Mouse (Mus musculus) hindbrain, postnatal 0 days (tissue): Measurements from ENCODE around the gene Sf3b2. TPM values are rescaled to one million over a fixed set of nuclear protein-coding genes. Genes with fewer than 3 reads are reported as not detected.

Experiments used
- ATAC-seq: fragments of 200-750 bp; cut with Nextera tagmentation; 2 replicates; pipeline ENCODE4 v1.8.0; 2017; ENCODE audit warnings: mild to moderate bottlenecking, moderate TSS enrichment, moderate library complexity
- DNase-seq: peaks from one replicate; pipeline ENCODE4 v3.0.0-alpha.2; 2015; ENCODE audit warnings: low spot score
- H3K27ac ChIP-seq: fragments of 300-500 bp; sonication (generic); 2 replicates; pipeline ENCODE4 v1.5.1; 2014; ENCODE audit warnings: mild to moderate bottlenecking
- H3K27me3 ChIP-seq: fragments of 300-500 bp; sonication (generic); 2 replicates; pipeline ENCODE4 v1.6.1; 2014; ENCODE audit warnings: low read length, mixed read lengths; ENCODE audit not compliant: insufficient read depth
- H3K36me3 ChIP-seq: fragments of 300-500 bp; sonication (generic); 2 replicates; pipeline ENCODE4 v1.6.1; 2014; ENCODE audit warnings: low read length, mixed read lengths; ENCODE audit not compliant: insufficient read depth
- H3K4me1 ChIP-seq: fragments of 300-500 bp; sonication (generic); 2 replicates; pipeline ENCODE4 v1.6.1; 2014; ENCODE audit warnings: antibody characterized with exemption, low read length, mixed read lengths; ENCODE audit not compliant: insufficient read depth
- H3K4me2 ChIP-seq: fragments of 300-500 bp; sonication (generic); 2 replicates; pipeline ENCODE4 v1.6.1; 2014; ENCODE audit warnings: low read depth, mild to moderate bottlenecking, low read length, moderate library complexity, mixed read lengths
- H3K4me3 ChIP-seq: fragments of 300-500 bp; sonication (generic); 2 replicates; pipeline ENCODE4 v1.5.1; 2014; ENCODE audit warnings: low read length
- H3K9ac ChIP-seq: fragments of 300-500 bp; sonication (generic); replicated peaks from 2 replicates; pipeline ENCODE4 v1.6.1; 2014; ENCODE audit warnings: mild to moderate bottlenecking, low read length, moderate library complexity, mixed read lengths
- H3K9me3 ChIP-seq: fragments of 300-500 bp; sonication (generic); 2 replicates; pipeline ENCODE4 v1.6.1; 2016; ENCODE audit warnings: low read length, mixed read lengths
- CTCF ChIP-seq: IDR thresholded peaks from 2 replicates; pipeline ENCODE4 v1.5.1; 2016; ENCODE audit warnings: antibody characterized with exemption, control low read depth, low read depth
- WGBS: fragments of 180-500 bp; shearing (Covaris S2); extraction: QIAGEN DNeasy Blood & Tissue Kit; methylation state at CpG from one replicate; pipeline ENCODE4 v1.1.7; 2014; 5-methylcytosine and 5-hydroxymethylcytosine counted together
- polyA plus RNA-seq: library from polyadenylated mRNA; unstranded; fragments of >200 nt; fragmentation: Nextera tagmentation; extraction: Ambion mirVana; gene quantifications from 2 replicates; pipeline ENCODE4 v1.2.1, GENCODE M21; 2015
- total RNA-seq: library from RNA; depleted of rRNA; stranded (reverse); fragments of >200 nt; gene quantifications from 2 replicates; pipeline ENCODE4 v1.2.3, GENCODE M21; 2014

The Sf3b2 gene
- total and polyA plus RNA-seq, 2 experiments from 2014 or later: 266 to 322 TPM

DNA sequence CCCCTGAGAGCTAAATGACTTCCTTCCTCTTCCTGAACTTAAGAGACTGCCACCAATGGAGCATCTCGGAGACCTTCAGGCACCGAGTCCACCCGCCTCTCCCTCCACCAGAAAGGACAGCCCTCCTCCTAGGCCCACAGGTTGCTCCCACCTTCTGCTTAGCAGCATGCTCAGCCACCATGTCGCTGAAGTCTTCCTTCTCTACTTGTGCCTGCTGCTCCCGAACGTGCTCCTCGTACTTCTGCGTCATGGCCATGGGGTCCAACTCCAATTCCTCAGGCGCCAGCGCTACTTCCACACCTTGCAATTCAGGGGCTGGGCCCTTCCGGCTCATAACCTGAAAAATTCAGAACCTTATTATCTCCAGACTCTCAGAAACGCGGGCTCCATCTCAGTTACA, 20.6 kb downstream of the Sf3b2 start:
- Histone ChIP-seq H3K4me1 (peaks cover 17% of the 10 kb centered on the region), H3K4me2 (no peak overlapping the region), H3K27ac (no peak overlapping the region), H3K27me3 (no peaks in the 10 kb centered on the region), H3K9ac (no peak overlapping the region), H3K9me3 (no peaks in the 10 kb centered on the region), H3K36me3 (peaks cover 29% of the 10 kb centered on the region), H3K4me3 (no peak overlapping the region)
- DNase-seq (no peak), ATAC-seq (no peak)
- no peak for TF ChIP-seq CTCF
- 94% methylated on average over 12 of the region's 13 CpGs for WGBS

DNA sequence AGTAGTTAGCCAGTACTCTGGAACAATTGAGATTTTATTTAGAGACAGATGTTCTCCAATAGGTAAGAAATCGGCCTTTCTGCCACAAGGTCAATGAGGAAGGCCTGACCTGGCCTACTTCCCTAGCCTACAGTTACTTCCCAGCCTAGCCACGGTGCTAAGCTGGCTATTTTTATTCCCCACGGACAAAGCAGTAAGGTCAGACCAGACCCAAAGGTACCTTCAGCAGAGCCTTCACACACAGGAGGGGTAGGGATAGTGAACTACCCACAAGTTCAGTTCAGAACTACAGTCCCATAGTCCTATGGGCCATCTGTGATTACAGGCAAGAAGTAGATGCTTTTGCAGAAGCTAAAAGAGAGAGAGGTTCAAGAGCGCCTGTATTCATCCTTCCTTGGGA, 21.3 kb downstream of the Sf3b2 start:
- H3K4me2 ChIP-seq: no peak overlapping the region
- peaks cover 17% of the 10 kb centered on the region for H3K4me1 ChIP-seq
- ATAC-seq: no peak
- no peaks in the 10 kb centered on the region for H3K9me3 ChIP-seq
- peaks cover 26% of the 10 kb centered on the region for H3K36me3 ChIP-seq
- H3K27ac ChIP-seq: peak overlapping the region; percentile 91
- H3K4me3 ChIP-seq: no peak overlapping the region
- no peak for DNase-seq
- no peak overlapping the region for H3K9ac ChIP-seq
- H3K27me3 ChIP-seq: no peaks in the 10 kb centered on the region
- 76% methylated on average over 4 of the region's 4 CpGs for WGBS
- TF ChIP-seq CTCF: no peak

DNA sequence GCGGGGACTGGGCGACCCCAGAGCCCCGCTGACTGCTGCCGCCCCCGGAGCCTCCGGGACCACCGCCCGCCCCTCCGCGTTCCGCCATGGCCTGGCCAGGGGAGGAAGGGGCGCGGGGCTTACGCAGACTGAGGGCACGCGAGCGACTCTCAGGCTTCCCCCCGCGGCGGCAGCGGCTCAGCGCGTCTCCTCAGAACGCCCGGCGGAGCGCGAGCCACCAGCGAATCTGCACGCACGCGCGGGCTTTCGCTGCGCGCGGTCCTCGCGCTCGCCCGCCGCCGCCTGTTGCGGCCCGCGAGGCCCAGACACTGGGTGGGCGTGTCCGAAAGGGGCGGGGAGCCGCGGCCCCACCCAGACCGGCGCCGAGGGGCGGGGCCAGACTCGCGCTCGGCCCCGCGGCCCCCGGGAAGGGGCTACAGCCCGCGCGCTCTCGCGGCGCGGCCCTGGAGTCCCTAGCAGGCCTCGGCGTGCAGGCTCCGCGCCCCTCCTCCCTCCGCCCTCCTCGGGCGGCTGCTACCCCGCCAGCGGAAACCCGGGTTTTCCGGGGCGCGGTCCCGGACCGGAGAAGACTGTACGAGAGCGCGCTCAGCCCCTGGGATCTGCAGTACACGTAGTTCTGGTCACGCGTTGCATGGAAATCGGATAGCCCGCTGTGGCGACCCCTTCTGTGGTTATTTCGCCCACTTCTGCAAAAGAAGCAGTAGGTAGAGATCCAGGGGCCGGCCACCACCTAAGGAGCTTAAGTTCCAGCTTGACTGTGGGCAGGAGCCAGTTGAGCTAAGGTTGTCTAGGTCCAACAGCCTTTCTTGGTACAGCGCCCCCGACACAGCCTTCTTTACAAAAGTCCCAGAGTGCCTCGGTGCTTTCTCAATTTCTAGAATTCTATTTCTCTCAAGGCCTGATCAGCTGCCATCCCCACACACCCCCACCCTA, 22.2 kb downstream of the Sf3b2 start, which contains the start of gene Pacs1:
Gene Pacs1, minus strand, starts transcription at position 319 of the 933 bp plus-strand sequence.
- Histone ChIP-seq H3K27ac (peak within 1 kb of the TSS; percentile 91), H3K36me3 (peaks cover 18% of the 10 kb centered on the region; the same call in 1 of the 2 replicates), H3K4me2 (peak within 1 kb of the TSS; percentile 89), H3K4me1 (peaks cover 17% of the 10 kb centered on the region), H3K27me3 (no peaks in the 10 kb centered on the region), H3K9me3 (no peaks in the 10 kb centered on the region), H3K4me3 (peak within 1 kb of the TSS; percentile 95), H3K9ac (peak within 1 kb of the TSS; percentile 96)
- under 1% methylated on average over 63 of the region's 97 CpGs for WGBS
- no peak for TF ChIP-seq CTCF
- ATAC-seq (peak; percentile 93), DNase-seq (peak; percentile 96)

DNA sequence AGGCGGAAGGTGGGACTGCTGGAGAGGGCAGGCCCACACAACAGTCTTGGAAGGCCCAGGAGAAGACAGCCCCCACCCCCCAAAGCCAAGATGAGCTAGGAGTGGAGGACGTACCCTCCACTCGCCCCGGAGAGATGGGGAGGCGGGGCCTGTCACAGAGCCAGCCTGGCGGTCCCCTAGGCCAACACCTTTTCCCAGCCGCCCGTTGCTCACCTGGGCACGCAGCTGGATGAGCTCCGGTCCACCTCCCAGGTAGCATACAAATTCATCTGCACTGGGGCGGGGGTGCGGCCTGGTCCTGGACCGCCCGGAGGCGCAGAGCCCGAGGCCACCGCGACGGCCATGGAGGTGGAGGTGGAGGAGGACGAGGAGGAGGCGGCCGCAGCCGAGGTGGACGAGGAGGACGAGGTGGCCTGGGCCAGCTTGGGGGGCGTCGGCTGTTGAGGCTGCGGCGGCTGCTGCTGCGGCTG, 22.9 kb downstream of the Sf3b2 start:
- Histone ChIP-seq H3K27me3 (no peaks in the 10 kb centered on the region), H3K27ac (peak overlapping the region; percentile 91), H3K9me3 (no peaks in the 10 kb centered on the region), H3K4me1 (peaks cover 17% of the 10 kb centered on the region), H3K36me3 (peaks cover 12% of the 10 kb centered on the region; the same call in 1 of the 2 replicates), H3K4me3 (peak overlapping the region; percentile 95), H3K4me2 (peak overlapping the region; percentile 89), H3K9ac (peak overlapping the region; percentile 96)
- peak; percentile 56 for ATAC-seq
- 0% methylated on average over 19 of the region's 30 CpGs for WGBS
- TF ChIP-seq CTCF: no peak
- peak; percentile 55 for DNase-seq

DNA sequence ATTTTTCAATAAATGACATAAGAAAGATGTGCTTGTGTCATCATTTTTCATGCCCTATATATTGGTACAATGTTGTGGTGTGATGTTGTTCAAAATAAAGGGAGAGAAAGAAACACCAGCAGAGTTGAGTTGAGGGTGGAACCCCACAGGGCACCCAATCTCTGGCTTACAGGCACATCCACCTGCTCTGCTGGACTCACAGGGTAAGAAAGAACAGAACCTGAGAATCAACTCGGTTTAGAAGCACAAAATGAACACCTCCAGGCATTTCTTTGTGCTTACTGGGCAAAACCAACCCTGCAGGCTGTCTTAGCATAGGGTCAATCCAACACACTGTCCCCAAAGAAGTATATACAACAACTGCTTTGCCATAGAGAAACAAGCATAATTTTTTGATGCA, 23.8 kb downstream of the Sf3b2 start:
- H3K4me3 ChIP-seq: peak overlapping the region; percentile 95
- no peaks in the 10 kb centered on the region for H3K9me3 ChIP-seq
- H3K36me3 ChIP-seq: peaks cover 9% of the 10 kb centered on the region; the same call in 1 of the 2 replicates
- peak overlapping the region; percentile 89 for H3K4me2 ChIP-seq
- DNase-seq (no peak), ATAC-seq (no peak)
- no peaks in the 10 kb centered on the region for H3K27me3 ChIP-seq
- H3K4me1 ChIP-seq: peaks cover 17% of the 10 kb centered on the region
- no peak overlapping the region for H3K27ac ChIP-seq
- TF ChIP-seq CTCF: no peak
- H3K9ac ChIP-seq: no peak overlapping the region
- 46% methylated on average over 1 of the region's 1 CpGs for WGBS

DNA sequence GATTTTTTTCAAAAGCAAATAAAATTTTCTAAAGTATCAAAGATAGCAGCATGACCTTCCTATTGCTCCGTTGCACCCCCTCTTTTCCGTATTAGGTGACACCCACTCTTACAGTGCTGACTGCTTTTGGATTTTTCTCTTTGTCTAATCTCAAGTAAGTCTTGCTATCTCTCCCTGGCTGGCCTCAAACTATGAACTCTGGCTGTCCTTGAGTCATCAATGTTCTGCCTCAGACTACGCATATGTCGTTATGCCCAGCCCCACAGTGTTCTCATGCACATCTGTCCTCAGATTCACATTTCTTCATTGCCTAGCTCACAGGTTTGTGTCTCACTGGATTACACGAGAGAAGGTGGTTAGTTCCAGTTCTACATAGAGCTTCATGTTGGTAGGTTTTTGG, 25.9 kb downstream of the Sf3b2 start:
- Histone ChIP-seq H3K4me1 (peaks cover 17% of the 10 kb centered on the region), H3K27me3 (no peaks in the 10 kb centered on the region), H3K9me3 (no peaks in the 10 kb centered on the region), H3K4me2 (no peak overlapping the region), H3K9ac (no peak overlapping the region), H3K4me3 (no peak overlapping the region), H3K27ac (no peak overlapping the region), H3K36me3 (no peaks in the 10 kb centered on the region)
- ATAC-seq (no peak), DNase-seq (no peak)
- WGBS: 87% methylated on average over 5 of the region's 5 CpGs
- TF ChIP-seq CTCF: no peak
